Mouse (Mus musculus): ENCODE measurements around the gene Nfatc2.

- TF ChIP-seq CTCF (IDR thresholded peaks at IDR 0.05; ENCODE audit: borderline replicate concordance, insufficient read depth, low read length) = no peak
- no peak for TF ChIP-seq POLR2A (IDR thresholded peaks at IDR 0.05; ENCODE audit: low read depth, low read length)
These were observed 160.0 kb downstream of the Nfatc2 start for GRCm38 (mm10) chr2:168441494-168441893.

Data from embryonic fibroblast, embryonic 13.5 days (primary cell).